In the genomic region with DNA sequence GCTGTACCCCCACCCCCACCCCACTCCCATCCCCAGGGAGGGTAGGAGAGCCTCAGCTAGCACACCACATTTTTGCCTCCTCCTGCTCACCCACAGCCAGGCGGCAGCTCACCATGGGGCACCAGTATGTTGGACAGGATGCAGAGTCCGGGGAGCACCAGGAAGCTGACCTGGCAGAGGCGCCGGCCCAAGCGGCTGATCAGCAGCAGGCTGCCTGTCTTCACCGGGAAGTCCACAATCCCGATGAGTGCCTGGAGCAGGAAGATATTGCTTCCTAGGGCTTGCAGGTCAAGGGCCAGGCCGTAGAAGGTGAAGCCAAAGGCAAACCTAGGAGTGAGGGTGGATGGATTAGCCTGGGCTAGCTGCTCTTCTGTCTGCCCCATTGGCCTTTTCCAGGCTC, we compare ENCODE assay signal across 32 mouse cellular contexts. TPM values are rescaled to one million over a fixed set of nuclear protein-coding genes. Genes with fewer than 3 reads are reported as not detected.
DNase-seq lines count a peak whose midpoint lies in the region; ATAC-seq lines count a peak whose summit lies in the region.
"Had no signal": no experiment of that assay in that cellular context is flagged by ENCODE, and none has a peak within 500 bp of the region (broad histone marks: within the 10 kb centered on the region; RNA-seq: fewer than 3 reads in every experiment).

No protein-coding gene starts in this region.

- H3K9me3 ChIP-seq in forebrain, embryonic 10.5 days, result no peaks in the 10 kb centered on the region
- no peaks in the 10 kb centered on the region for H3K9me3 ChIP-seq in forebrain, embryonic 11.5 days (ENCODE audit: control insufficient read depth, low read length)
- H3K9me3 ChIP-seq: embryonic facial prominence, embryonic 12.5 days; heart, embryonic 13.5 days; liver, embryonic 12.5 days; neural tube, embryonic 15.5 days had no signal

- no peak overlapping the region for H3K4me2 ChIP-seq in forebrain, embryonic 11.5 days (ENCODE audit: low read depth, low read length, severe bottlenecking)
- H3K4me2 ChIP-seq: embryonic facial prominence, embryonic 12.5 days; heart, embryonic 13.5 days; liver, embryonic 12.5 days; neural tube, embryonic 15.5 days had no signal

- ATAC-seq in forebrain, embryonic 11.5 days (replicated peaks; ENCODE audit: low FRiP score), result no peak
- ATAC-seq in activated CD4-positive, CD25-positive, alpha-beta regulatory T cell, adult 4 months, result no peak
- ATAC-seq: forebrain, embryonic 16.5 days; hindbrain, embryonic 16.5 days; liver, embryonic 12.5 days; liver, postnatal 0 days had no signal

- H3K27me3 ChIP-seq in forebrain, embryonic 10.5 days (ENCODE audit: poor library complexity, severe bottlenecking), result peaks cover 25% of the 10 kb centered on the region
- H3K27me3 ChIP-seq in forebrain, embryonic 11.5 days (ENCODE audit: control insufficient read depth, insufficient read depth, low read length), result no peaks in the 10 kb centered on the region
- H3K27me3 ChIP-seq: CH12.LX; neural tube, embryonic 15.5 days had no signal

- DNase-seq in forebrain, embryonic 10.5 days (ENCODE audit: extremely low spot score, low spot score), result no peak
- DNase-seq in forebrain, embryonic 11.5 days (ENCODE audit: low spot score), result no peak
- DNase-seq in kidney, adult 9 months, result peak; percentile 49
- DNase-seq in kidney, adult 11 months, result no peak
- peak; percentile 26 for DNase-seq in 3134 (ENCODE audit: extremely low read depth, insufficient read length, low spot score)
- DNase-seq in cerebellum, adult 9-11 months, result peak; percentile 79
- DNase-seq: adrenal gland, postnatal 10 days; embryo, embryonic 11 days; gastrocnemius, postnatal 10 days; heart, postnatal 10 days; layer of hippocampus, postnatal 36 days; left cerebral cortex, postnatal 4 days; liver, postnatal 0 days; lung, postnatal 36 days; midbrain, embryonic 14.5 days; retina, postnatal 1 day; spleen, adult 18-20 months; thymus, adult 18-20 months; thymus, postnatal 25 days had no signal

- WGBS in forebrain, embryonic 10.5 days, result 79% methylated on average over 8 of the region's 8 CpGs
- WGBS in forebrain, embryonic 11.5 days, result 78% methylated on average over 8 of the region's 8 CpGs

- no peaks in the 10 kb centered on the region for H3K36me3 ChIP-seq in forebrain, embryonic 10.5 days (replicated peaks)
- no peaks in the 10 kb centered on the region for H3K36me3 ChIP-seq in forebrain, embryonic 11.5 days (ENCODE audit: control insufficient read depth, insufficient read depth, low read length)
- H3K36me3 ChIP-seq: embryonic facial prominence, embryonic 12.5 days; heart, embryonic 13.5 days; liver, embryonic 12.5 days; neural tube, embryonic 15.5 days had no signal

- peaks cover 27% of the 10 kb centered on the region for H3K4me1 ChIP-seq in forebrain, embryonic 10.5 days
- peaks cover 11% of the 10 kb centered on the region; the same call in 1 of the 2 replicates for H3K4me1 ChIP-seq in forebrain, embryonic 11.5 days (replicated peaks; ENCODE audit: control insufficient read depth, insufficient read depth, low read length)
- H3K4me1 ChIP-seq: embryonic facial prominence, embryonic 12.5 days; liver, embryonic 12.5 days had no signal

- H3K27ac ChIP-seq in forebrain, embryonic 10.5 days, result peak overlapping the region; percentile 49; the same call in 1 of the 2 replicates
- H3K27ac ChIP-seq in forebrain, embryonic 11.5 days (ENCODE audit: low read depth, low read length), result no peak overlapping the region
- H3K27ac ChIP-seq: embryonic facial prominence, embryonic 12.5 days; heart, embryonic 13.5 days; liver, embryonic 12.5 days; neural tube, embryonic 15.5 days; stomach, postnatal 0 days had no signal

- H3K4me3 ChIP-seq in forebrain, embryonic 10.5 days, result no peak overlapping the region
- H3K4me3 ChIP-seq in forebrain, embryonic 11.5 days (ENCODE audit: low read depth, low read length), result no peak overlapping the region
- H3K4me3 ChIP-seq: embryonic facial prominence, embryonic 12.5 days; heart, embryonic 13.5 days; liver, embryonic 12.5 days; neural tube, embryonic 15.5 days had no signal

- H3K9ac ChIP-seq in forebrain, embryonic 11.5 days (ENCODE audit: low read length), result no peak overlapping the region
- H3K9ac ChIP-seq: embryonic facial prominence, embryonic 12.5 days; heart, embryonic 13.5 days; liver, embryonic 12.5 days; liver, postnatal 0 days; neural tube, embryonic 15.5 days had no signal

RNA-seq across cellular contexts. Expression of a gene that starts 5.3 kb away (rescaled TPM):
- not detected in 2 replicates for polyA plus RNA-seq in forebrain, embryonic 10.5 days (2016; fragmentation: Nextera tagmentation; extraction: Ambion mirVana)
- not detected in 2 replicates for polyA plus RNA-seq in forebrain, embryonic 11.5 days (2014; fragmentation: Nextera tagmentation; extraction: Ambion mirVana)
- not detected for polyA plus RNA-seq in activated CD4-positive, CD25-positive, alpha-beta regulatory T cell, adult 4 months (2017; shearing (Covaris generic))
- polyA plus RNA-seq: C2C12; embryonic facial prominence, embryonic 12.5 days; forebrain, embryonic 16.5 days; heart, embryonic 13.5 days; hindbrain, embryonic 16.5 days; intestine, embryonic 14.5 days; limb, embryonic 14.5 days; liver, embryonic 12.5 days; liver, postnatal 0 days; lung, embryonic 16.5 days; midbrain, embryonic 14.5 days; stomach, postnatal 0 days had no signal

Comparison
In these comparisons a context has a peak if more than half of its experiments do, and no peak if none do; other contexts are left out.
1. DNase-seq: peak in kidney, adult 9 months (single experiment), 3134 (single experiment) and cerebellum, adult 9-11 months (single experiment); none in forebrain, embryonic 10.5 days (single experiment), forebrain, embryonic 11.5 days (single experiment) and kidney, adult 11 months (single experiment).